ENCODE assay signal across 21 mouse cellular contexts in genomic region chr7:124907662-124908296, GRCm38 (mm10).
DNase-seq lines count a peak whose midpoint lies in the region; ATAC-seq and TF ChIP-seq lines count a peak whose summit lies in the region.
"Had no signal": no experiment of that assay in that cellular context is flagged by ENCODE, and none has a peak within 500 bp of the region (broad histone marks: within the 10 kb centered on the region; RNA-seq: fewer than 3 reads in every experiment).

No protein-coding gene starts in this region.

- 24% methylated on average over 5 of the region's 5 CpGs for WGBS in forebrain, embryonic 11.5 days
- 31% methylated on average over 5 of the region's 5 CpGs for WGBS in forebrain, postnatal 0 days
- WGBS in heart, embryonic 15.5 days = 59% methylated on average over 5 of the region's 5 CpGs
- 64% methylated on average over 5 of the region's 5 CpGs for WGBS in lung, postnatal 0 days
- WGBS in stomach, embryonic 15.5 days = 69% methylated on average over 5 of the region's 5 CpGs

- no peak overlapping the region for H3K9ac ChIP-seq in forebrain, embryonic 11.5 days (ENCODE audit: low read length)
- H3K9ac ChIP-seq in forebrain, postnatal 0 days = no peak overlapping the region
- no peak overlapping the region for H3K9ac ChIP-seq in heart, embryonic 15.5 days
- no peak overlapping the region for H3K9ac ChIP-seq in lung, postnatal 0 days (replicated peaks; ENCODE audit: low read depth)
- H3K9ac ChIP-seq in stomach, embryonic 15.5 days = no peak overlapping the region
- H3K9ac ChIP-seq: hindbrain, embryonic 15.5 days; liver, embryonic 13.5 days; midbrain, embryonic 12.5 days; neural tube, embryonic 12.5 days had no signal

- no peak overlapping the region for H3K27ac ChIP-seq in forebrain, embryonic 11.5 days (ENCODE audit: low read depth, low read length)
- no peak overlapping the region for H3K27ac ChIP-seq in forebrain, postnatal 0 days (ENCODE audit: low read depth, low read length)
- peak overlapping the region; percentile 68 for H3K27ac ChIP-seq in heart, embryonic 15.5 days
- H3K27ac ChIP-seq in lung, postnatal 0 days (ENCODE audit: low read length) = peak overlapping the region; percentile 27; the same call in 1 of the 2 replicates
- H3K27ac ChIP-seq in stomach, embryonic 15.5 days = peak overlapping the region; percentile 42
- no peak overlapping the region for H3K27ac ChIP-seq in layer of hippocampus, adult 2 months
- H3K27ac ChIP-seq: embryonic facial prominence, embryonic 10.5 days; hindbrain, embryonic 15.5 days; liver, embryonic 13.5 days; midbrain, embryonic 12.5 days; neural tube, embryonic 12.5 days had no signal

- no peak for TF ChIP-seq CTCF in forebrain, postnatal 0 days (IDR thresholded peaks at IDR 0.05; ENCODE audit: low read depth)
- no peak for TF ChIP-seq CTCF in lung, postnatal 0 days (IDR thresholded peaks at IDR 0.05)
- TF ChIP-seq CTCF in layer of hippocampus, adult 2 months (conservative IDR thresholded peaks at IDR 0.05) = no peak

- DNase-seq in forebrain, embryonic 11.5 days (ENCODE audit: low spot score) = no peak
- DNase-seq in forebrain, postnatal 0 days = no peak
- DNase-seq in heart, postnatal 14 days = no peak
- no peak for DNase-seq in lung, postnatal 0 days (ENCODE audit: low spot score)
- DNase-seq in lung, postnatal 14 days = no peak
- DNase-seq in layer of hippocampus, adult 2 months (ENCODE audit: low spot score in 2 of 2) = no peak
- DNase-seq: adrenal gland, postnatal 14 days; cerebellum, adult 9-11 months; gastrocnemius, postnatal 14 days; kidney, adult 2 months; kidney, postnatal 10 days; liver, embryonic 13.5 days; lung, adult 2 months; thymus, adult 18-20 months; thymus, postnatal 4 days had no signal

- no peak overlapping the region for H3K4me2 ChIP-seq in forebrain, embryonic 11.5 days (ENCODE audit: low read depth, low read length, severe bottlenecking)
- no peak overlapping the region for H3K4me2 ChIP-seq in forebrain, postnatal 0 days (ENCODE audit: low read depth)
- 0 out of 2 replicates have a peak overlapping the region, but pooled peaks have one; percentile 3 for H3K4me2 ChIP-seq in heart, embryonic 15.5 days
- no peak overlapping the region for H3K4me2 ChIP-seq in lung, postnatal 0 days (replicated peaks; ENCODE audit: low read depth, low read length)
- no peak overlapping the region for H3K4me2 ChIP-seq in stomach, embryonic 15.5 days
- H3K4me2 ChIP-seq: hindbrain, embryonic 15.5 days; liver, embryonic 13.5 days; midbrain, embryonic 12.5 days; neural tube, embryonic 12.5 days had no signal

- intact Hi-C loops in heart, postnatal 14 days (cut with DNase I) = no loop called here

- H3K27me3 ChIP-seq in forebrain, embryonic 11.5 days (ENCODE audit: control insufficient read depth, insufficient read depth, low read length) = no peaks in the 10 kb centered on the region
- no peaks in the 10 kb centered on the region for H3K27me3 ChIP-seq in forebrain, postnatal 0 days (ENCODE audit: insufficient read depth, low read length)
- H3K27me3 ChIP-seq in heart, embryonic 15.5 days = no peaks in the 10 kb centered on the region
- H3K27me3 ChIP-seq in lung, postnatal 0 days (replicated peaks; ENCODE audit: insufficient read depth, low read length) = no peaks in the 10 kb centered on the region
- no peaks in the 10 kb centered on the region for H3K27me3 ChIP-seq in stomach, embryonic 15.5 days (replicated peaks)
- H3K27me3 ChIP-seq: hindbrain, embryonic 15.5 days; liver, embryonic 13.5 days; midbrain, embryonic 12.5 days; neural tube, embryonic 12.5 days had no signal

- no peaks in the 10 kb centered on the region for H3K36me3 ChIP-seq in forebrain, embryonic 11.5 days (ENCODE audit: control insufficient read depth, insufficient read depth, low read length)
- no peaks in the 10 kb centered on the region for H3K36me3 ChIP-seq in forebrain, postnatal 0 days (ENCODE audit: insufficient read depth)
- H3K36me3 ChIP-seq in heart, embryonic 15.5 days = no peaks in the 10 kb centered on the region
- H3K36me3 ChIP-seq in lung, postnatal 0 days (ENCODE audit: insufficient read depth, low read length) = no peaks in the 10 kb centered on the region
- H3K36me3 ChIP-seq in stomach, embryonic 15.5 days = no peaks in the 10 kb centered on the region
- H3K36me3 ChIP-seq: embryonic facial prominence, embryonic 10.5 days; hindbrain, embryonic 15.5 days; liver, embryonic 13.5 days; midbrain, embryonic 12.5 days; neural tube, embryonic 12.5 days had no signal

- ATAC-seq in forebrain, embryonic 11.5 days (replicated peaks; ENCODE audit: low FRiP score) = peak; percentile 61; the same call in 1 of the 2 replicates
- no peak for ATAC-seq in forebrain, postnatal 0 days
- peak; percentile 18; the same call in 1 of the 2 replicates for ATAC-seq in heart, embryonic 15.5 days (replicated peaks; ENCODE audit: insufficient number of reproducible peaks, insufficient read depth, low FRiP score, low read depth)
- no peak for ATAC-seq in lung, postnatal 0 days
- ATAC-seq in stomach, embryonic 15.5 days (ENCODE audit: insufficient read depth, low FRiP score, low read depth) = no peak

- H3K4me3 ChIP-seq in forebrain, embryonic 11.5 days (ENCODE audit: low read depth, low read length) = no peak overlapping the region
- H3K4me3 ChIP-seq in forebrain, postnatal 0 days (ENCODE audit: low read depth, low read length) = no peak overlapping the region
- no peak overlapping the region for H3K4me3 ChIP-seq in heart, embryonic 15.5 days
- no peak overlapping the region for H3K4me3 ChIP-seq in lung, postnatal 0 days (ENCODE audit: low read depth, low read length)
- H3K4me3 ChIP-seq in stomach, embryonic 15.5 days (replicated peaks) = no peak overlapping the region
- no peak overlapping the region for H3K4me3 ChIP-seq in layer of hippocampus, adult 2 months
- H3K4me3 ChIP-seq: embryonic facial prominence, embryonic 10.5 days; hindbrain, embryonic 15.5 days; liver, embryonic 13.5 days; midbrain, embryonic 12.5 days; neural tube, embryonic 12.5 days had no signal

- no peak for TF ChIP-seq EP300 in lung, postnatal 0 days (IDR thresholded peaks at IDR 0.05)

- H3K4me1 ChIP-seq in forebrain, embryonic 11.5 days (replicated peaks; ENCODE audit: control insufficient read depth, insufficient read depth, low read length) = peaks cover 1% of the 10 kb centered on the region; the same call in 1 of the 2 replicates
- no peaks in the 10 kb centered on the region for H3K4me1 ChIP-seq in forebrain, postnatal 0 days (ENCODE audit: insufficient read depth)
- no peaks in the 10 kb centered on the region for H3K4me1 ChIP-seq in heart, embryonic 15.5 days (replicated peaks)
- no peaks in the 10 kb centered on the region for H3K4me1 ChIP-seq in lung, postnatal 0 days (ENCODE audit: insufficient read depth, low read depth, low read length)
- H3K4me1 ChIP-seq in stomach, embryonic 15.5 days = no peaks in the 10 kb centered on the region
- H3K4me1 ChIP-seq: embryonic facial prominence, embryonic 10.5 days; hindbrain, embryonic 15.5 days; liver, embryonic 13.5 days; neural tube, embryonic 12.5 days had no signal

- H3K9me3 ChIP-seq in forebrain, embryonic 11.5 days (ENCODE audit: control insufficient read depth, low read length) = no peaks in the 10 kb centered on the region
- no peaks in the 10 kb centered on the region for H3K9me3 ChIP-seq in forebrain, postnatal 0 days (ENCODE audit: low read length)
- no peaks in the 10 kb centered on the region; the same call in 1 of the 2 replicates for H3K9me3 ChIP-seq in heart, embryonic 15.5 days (replicated peaks)
- 0 out of 2 replicates have a peak, but pooled peaks cover 3% of the 10 kb centered on the region for H3K9me3 ChIP-seq in lung, postnatal 0 days (ENCODE audit: low read length)
- H3K9me3 ChIP-seq in stomach, embryonic 15.5 days = no peaks in the 10 kb centered on the region
- H3K9me3 ChIP-seq: embryonic facial prominence, embryonic 10.5 days; hindbrain, embryonic 15.5 days; midbrain, embryonic 12.5 days; neural tube, embryonic 12.5 days had no signal

Comparison
In these comparisons a context has a peak if more than half of its experiments do, and no peak if none do; other contexts are left out.
1. ATAC-seq: peak in forebrain, embryonic 11.5 days (single experiment) and heart, embryonic 15.5 days (single experiment); none in forebrain, postnatal 0 days (single experiment), lung, postnatal 0 days (single experiment) and stomach, embryonic 15.5 days (single experiment).
2. H3K27ac ChIP-seq: peak in heart, embryonic 15.5 days (single experiment), lung, postnatal 0 days (single experiment) and stomach, embryonic 15.5 days (single experiment); none in forebrain, embryonic 11.5 days (single experiment), forebrain, postnatal 0 days (single experiment) and layer of hippocampus, adult 2 months (single experiment).